Mouse (Mus musculus) megakaryocyte-erythroid progenitor cell, adult 5-6 weeks (primary cell): ENCODE measurements around the gene Vmn2r93. TPM values are rescaled to one million over a fixed set of nuclear protein-coding genes. Genes with fewer than 3 reads are reported as not detected.

Experiments
- ATAC-seq: replicated peaks from 2 replicates; pipeline ENCODE4 v1.8.0; 2016; ENCODE audit warnings: mild to moderate bottlenecking, inconsistent platforms; ENCODE audit not compliant: severe bottlenecking, poor library complexity, low FRiP score, low TSS enrichment
- total RNA-seq, 2 experiments: library from RNA; stranded (forward) in 1 of 2; stranded (reverse) in 1 of 2; fragments of 200-1000, 215-1000 nt in 1 of 2; fragments of >200 nt in 1 of 2; fragmentation: Nextera tagmentation in 1 of 2; gene quantifications; 2 replicates each; pipeline ENCODE4 v1.2.3; 2014 to 2017

The Vmn2r93 gene
- not detected in 2 replicates for total RNA-seq (2014; fragmentation: Nextera tagmentation)
- total RNA-seq (2017): not detected in 2 replicates

DNA sequence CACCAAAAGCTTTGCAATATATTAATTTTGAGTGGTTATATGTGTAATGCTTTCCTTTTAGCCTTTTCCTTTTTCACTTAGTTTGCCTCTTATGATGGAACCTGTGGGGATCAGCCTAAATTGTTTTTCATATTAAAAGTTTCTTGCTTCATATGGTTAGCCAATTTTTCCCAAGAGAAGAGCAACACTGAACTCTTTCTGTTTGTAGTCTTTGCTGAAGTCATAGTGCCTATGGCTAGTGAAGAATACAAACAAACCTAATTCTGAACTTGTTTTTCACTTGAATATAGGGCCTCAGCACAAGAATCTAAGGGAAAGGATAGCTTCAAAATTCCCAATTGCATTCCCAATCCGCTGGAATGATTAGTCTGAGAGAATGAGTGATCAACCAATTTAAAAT, at the start of gene Vmn2r93:
Vmn2r93 (plus strand) TSS at position 301 of the 400 bp plus-strand sequence.
- ATAC-seq: no peak

DNA sequence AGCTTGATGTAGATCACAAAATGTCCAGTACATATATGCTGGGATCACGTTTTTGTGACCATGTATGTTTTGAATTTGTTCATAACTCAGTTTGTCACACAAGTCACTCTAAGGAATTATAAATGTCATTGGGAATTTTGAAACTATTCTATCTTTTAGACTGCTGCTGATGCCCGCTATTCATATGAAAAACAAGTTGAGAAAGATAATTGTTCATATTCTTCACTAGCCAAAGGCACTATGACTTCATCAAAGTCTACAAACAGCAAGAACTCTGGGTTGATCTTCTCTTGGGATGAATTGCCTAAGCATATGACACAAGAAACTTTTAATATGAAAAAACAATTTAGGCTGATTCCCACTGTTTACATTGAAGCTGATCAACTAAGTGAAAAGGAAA, 20.2 kb upstream of the Vmn2r93 start, which contains the start of gene Vmn2r94:
Vmn2r94 (minus strand) TSS at position 101 of the 400 bp plus-strand sequence.
- ATAC-seq: no peak

DNA sequence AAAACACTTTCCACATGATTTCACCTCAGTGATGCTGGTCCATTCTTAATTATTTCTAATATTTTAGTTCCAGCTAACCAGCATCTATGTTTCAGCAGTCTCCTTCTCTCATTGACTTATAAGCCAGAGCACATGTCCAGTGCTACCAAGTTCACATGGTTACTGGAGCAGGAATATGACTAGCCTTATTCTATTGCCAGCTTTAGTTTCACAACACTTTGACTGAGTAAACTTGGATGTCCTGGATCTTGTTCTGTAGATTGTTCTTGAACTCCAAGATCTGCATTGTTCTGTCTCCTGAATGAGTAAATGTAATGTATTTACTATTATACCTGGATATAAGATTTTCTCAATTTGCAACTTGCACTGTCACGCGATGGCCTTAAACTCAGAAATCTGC, 25.1 kb downstream of the Vmn2r93 start:
- ATAC-seq: no peak

GRCm38 (mm10) chr17:18360007-18360406, 62.1 kb downstream of the Vmn2r93 start:
- ATAC-seq: no peak

- ATAC-seq: no peak
These were observed 62.7 kb downstream of the Vmn2r93 start for GRCm38 (mm10) chr17:18360602-18361001.

Other genes starting within 250 kb of the Vmn2r93 start
- gene Vmn2r124, start 248.7 kb upstream of the Vmn2r93 start, total RNA-seq (2014; fragmentation: Nextera tagmentation): not detected in 2 replicates
- not detected in 2 replicates for gene Vmn2r124, start 248.7 kb upstream of the Vmn2r93 start, total RNA-seq (2017)
- gene Vmn2r91, start 213.1 kb upstream of the Vmn2r93 start, total RNA-seq (2014; fragmentation: Nextera tagmentation): not detected in 2 replicates
- not detected in 2 replicates for gene Vmn2r91, start 213.1 kb upstream of the Vmn2r93 start, total RNA-seq (2017)
- not detected in 2 replicates for gene Vmn2r92, start 146.2 kb upstream of the Vmn2r93 start, total RNA-seq (2014; fragmentation: Nextera tagmentation)
- not detected in 2 replicates for gene Vmn2r92, start 146.2 kb upstream of the Vmn2r93 start, total RNA-seq (2017)
- gene Vmn2r94, start 20.3 kb upstream of the Vmn2r93 start, total RNA-seq (2014; fragmentation: Nextera tagmentation): not detected in 2 replicates
- not detected in 2 replicates for gene Vmn2r94, start 20.3 kb upstream of the Vmn2r93 start, total RNA-seq (2017)
- not detected in 2 replicates for gene Vmn2r95, start 126.0 kb downstream of the Vmn2r93 start, total RNA-seq (2014; fragmentation: Nextera tagmentation)
- not detected in 2 replicates for gene Vmn2r95, start 126.0 kb downstream of the Vmn2r93 start, total RNA-seq (2017)